Mouse (Mus musculus) lung, postnatal 14 days (tissue): ENCODE results near the gene Irak4.

Experiments used
- DNase-seq: peaks from one replicate; pipeline ENCODE4 v3.0.0; 2021

The Irak4 gene

DNA sequence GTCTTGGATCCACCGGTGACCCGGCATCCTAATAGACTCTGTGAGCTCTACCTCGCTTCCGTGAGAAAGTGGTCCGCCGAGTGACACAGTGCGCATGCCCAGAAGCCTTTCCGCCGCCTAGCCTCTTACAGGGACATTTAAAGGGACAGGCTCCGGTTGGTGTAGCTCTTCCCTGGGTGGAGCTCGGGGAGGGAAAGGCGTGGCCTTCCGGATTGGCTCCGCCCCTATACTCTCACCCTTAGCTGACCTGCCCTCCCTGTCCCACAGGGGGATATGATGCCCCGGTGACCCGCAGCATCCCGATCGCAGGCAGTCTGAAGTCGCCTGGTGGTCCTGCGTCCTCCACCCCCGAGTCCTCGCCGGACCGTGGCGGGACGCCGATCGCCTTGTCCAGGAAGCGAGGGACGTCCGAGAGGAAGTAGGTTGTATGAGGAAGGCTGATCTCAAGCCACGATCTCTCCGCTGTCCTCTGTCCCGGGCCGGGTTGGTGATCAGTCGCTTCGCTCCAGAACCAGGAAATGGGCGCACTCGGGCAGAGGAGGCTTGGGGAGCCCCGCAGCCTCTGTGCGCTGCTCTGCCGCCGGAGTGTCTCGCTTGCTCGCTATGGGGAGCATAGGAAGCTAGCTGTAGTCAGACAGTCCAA lies at the start of gene Irak4, which contains the start of gene Pus7l:
TSS of gene Irak4 (plus strand) at position 235 of the 643 bp plus-strand sequence.
TSS of gene Pus7l (minus strand) at position 139 of the 643 bp plus-strand sequence.
- peak; percentile 95 for DNase-seq

DNA sequence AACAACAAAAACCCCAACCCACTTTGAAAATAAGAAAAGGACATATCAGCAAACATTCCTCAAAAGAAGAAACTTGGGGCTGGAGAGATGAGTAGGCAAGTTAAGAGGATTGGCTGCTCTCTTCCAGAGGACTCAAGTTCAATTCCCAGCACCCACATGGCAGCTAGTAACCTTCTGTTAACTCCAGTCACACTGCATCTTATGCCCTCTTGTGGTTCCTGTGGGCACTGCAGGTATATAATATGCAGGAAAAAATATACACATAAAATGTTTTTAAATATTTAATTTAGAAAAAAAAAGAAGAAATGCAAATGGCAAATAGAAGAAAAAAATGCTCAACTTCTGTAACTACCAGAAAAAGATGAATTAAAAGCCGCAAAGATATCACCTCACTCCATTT lies 49.0 kb upstream of the Irak4 start:
- no peak for DNase-seq

DNA sequence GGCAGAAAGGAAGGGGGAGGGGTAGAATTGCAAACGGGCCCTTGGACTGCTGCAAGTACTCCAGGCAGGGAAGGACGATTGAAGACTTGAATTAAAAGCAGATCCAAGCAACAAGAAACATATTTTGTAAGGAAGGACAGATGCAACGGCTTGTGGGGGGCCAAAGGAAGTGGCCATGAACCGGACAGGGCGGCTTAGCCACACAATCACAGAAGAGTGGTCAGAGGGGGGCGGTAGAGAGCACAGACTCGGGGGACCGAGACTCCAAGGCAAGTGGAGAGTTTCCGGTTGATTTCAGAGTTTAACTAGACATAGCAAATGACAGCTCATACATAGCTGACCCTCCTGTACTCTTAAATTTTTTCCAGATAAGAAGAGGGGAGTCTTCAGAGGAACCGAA lies 47.5 kb upstream of the Irak4 start:
- no peak for DNase-seq

DNA sequence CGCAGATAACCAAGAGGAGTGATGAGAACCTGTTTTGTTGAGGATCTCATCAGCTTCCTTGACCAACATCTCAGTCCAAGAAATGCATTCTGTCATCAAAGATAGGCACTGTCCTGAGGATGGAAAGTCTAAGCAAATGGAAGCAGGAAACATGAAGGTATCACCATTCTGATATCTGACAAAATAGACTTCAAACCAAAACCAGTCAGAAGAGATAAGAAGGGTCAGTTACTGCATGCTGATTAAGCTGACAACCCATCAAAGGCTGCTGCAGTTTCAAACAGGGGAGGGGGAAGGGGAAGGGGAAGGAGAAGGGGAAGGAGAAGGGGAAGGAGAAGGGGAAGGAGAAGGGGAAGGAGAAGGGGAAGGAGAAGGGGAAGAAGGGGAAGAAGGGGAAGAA lies 44.2 kb upstream of the Irak4 start:
- no peak for DNase-seq

DNA sequence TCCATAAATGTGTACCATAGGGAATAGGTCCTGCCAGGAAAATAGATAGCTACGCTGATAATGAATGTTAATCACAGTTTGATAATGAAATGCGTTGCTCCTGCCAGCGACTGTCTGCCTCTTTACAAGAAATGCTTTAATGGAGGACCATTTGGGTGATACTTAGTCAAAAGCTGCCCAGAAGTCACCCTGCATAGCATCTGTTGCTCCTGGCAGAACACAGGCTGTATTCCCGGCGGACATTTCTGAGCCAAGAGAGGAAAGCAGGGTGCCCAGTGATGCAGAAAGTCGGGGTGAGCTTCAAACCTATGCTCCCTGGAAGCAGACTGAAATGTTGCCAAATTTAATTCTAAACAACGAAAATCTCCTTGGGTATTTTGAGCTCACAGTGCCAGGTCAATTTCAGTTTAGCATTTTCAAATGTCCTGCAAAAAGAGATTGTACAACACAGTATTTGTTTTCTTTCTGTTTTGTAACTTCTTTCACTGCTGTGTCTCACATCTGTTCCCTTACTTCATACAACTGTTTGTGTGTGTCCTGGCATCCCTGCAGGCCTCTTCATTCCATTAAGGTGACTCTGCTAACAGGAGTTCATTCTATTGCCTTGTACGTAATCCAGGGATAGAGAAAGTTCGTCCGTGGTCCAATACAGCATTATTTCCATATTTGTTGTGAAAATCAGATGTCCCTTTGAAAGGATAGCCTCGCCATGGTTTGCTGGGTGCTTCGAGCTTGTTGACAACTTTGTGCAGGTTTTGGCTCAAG lies 39.8 kb upstream of the Irak4 start:
- DNase-seq, result no peak

DNA sequence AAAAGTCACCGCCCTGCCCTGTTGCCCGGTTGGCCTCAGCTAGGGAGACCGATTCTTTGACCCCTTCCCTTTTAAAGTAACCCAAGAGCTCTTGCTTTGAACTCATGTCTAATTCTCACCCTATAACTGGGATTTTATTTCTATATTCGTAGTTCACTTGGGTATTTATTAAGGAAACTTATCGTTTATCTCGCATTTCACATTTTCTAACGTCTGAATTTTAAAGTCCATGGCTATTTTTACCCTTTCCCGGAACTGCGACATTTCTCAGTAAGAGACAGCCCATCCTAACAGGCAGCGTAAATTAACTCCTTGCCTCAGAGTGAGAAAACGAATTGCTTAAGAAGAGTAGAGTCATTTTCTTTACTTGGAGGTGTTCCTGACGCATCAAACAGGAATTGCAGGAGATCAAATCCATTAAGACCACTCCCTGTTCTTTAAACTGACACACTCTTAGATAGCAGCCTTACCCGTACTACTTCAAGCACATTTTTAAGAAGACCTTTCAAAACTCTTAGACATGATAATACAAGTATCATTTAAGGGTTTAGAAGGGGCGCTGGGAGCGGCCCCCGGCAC lies 25.4 kb upstream of the Irak4 start:
- no peak for DNase-seq

DNA sequence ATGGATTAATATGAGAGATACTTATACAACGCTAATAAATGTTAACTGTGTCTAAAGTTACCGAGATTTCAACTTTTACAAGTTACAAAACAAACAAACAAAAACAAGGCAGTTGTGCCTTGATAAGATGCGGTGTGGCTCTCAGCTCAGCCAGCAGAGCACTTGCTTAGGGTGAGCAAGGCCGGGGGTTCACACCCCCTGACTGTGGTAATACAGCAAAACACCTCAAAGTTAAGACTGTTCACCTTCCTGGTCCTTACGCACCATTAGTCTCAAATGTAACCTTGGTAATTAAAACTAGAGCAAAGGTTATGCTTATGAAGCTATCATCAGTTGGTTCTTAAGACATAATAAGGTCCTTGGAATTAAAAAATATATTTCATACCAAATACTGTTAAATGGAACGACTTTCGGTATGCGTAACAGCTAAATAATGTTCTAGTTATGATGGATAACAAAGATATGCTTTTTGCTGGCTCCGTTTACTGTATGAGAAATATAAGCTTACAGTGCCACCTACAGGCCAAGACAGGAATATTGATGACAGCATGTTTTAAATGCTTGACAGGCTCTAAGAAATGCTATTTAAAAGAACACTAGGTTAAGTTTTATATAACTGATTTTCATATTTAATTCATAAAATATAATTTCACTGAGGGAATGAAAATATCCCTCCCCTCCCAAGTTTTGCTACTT lies 23.1 kb upstream of the Irak4 start:
- peak; percentile 49 for DNase-seq

DNA sequence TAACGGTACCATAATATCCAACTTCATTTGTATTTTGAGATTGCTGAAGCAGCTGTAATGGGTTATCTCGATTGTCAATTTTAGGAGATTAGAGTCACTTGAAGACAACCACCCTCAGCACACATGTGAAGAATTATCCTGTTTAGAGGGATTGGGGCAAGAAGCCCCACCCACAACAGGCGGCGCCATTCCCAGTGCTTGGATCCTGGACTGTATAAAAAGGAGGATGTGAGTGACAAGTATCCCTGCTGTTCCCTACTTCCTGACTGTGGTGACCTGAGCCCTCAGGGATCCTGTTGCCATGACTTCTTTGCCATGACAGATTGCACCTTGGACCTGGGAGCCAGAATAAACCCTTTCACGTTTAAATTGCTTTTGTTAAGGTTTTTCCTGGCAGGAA lies 22.5 kb upstream of the Irak4 start:
- no peak for DNase-seq

DNA sequence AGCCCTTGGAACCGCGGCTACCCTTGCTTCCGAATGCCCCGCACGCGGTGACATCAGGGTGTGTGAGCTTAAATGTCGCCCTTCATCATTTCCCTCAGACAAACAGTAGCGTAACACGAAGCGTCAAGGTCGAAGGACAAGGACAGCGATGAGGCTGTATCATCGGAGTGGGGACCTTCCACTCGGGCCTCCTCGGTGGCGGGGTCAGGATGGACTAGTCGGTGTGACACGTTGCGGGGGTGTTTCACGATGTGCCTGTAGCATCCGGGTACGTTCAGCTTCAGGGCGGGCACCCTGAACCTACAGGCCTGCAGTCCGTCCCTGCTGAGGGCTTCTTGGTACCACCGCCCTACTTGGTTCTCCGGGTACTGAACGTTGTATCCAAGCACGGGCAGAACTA lies 20.2 kb upstream of the Irak4 start:
- no peak for DNase-seq

DNA sequence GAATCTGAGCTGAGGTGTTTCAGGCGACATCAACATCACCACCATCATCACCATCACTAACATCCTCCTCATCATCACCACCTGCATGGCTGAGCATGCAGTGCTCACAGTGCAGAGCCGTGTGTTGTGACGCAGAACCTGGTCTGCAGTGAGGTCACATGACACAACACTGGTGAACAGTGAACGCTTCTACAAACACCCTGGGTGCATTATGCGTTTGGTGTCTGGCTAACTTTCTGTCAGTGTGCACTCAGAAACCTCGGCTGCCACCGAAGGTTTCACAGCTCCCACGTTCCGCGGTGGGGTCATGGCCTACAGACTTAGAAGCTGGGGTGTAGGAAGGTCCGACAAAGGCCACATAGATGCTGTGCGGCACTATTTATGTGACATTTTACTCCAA lies 18.5 kb upstream of the Irak4 start:
- DNase-seq, result no peak

DNA sequence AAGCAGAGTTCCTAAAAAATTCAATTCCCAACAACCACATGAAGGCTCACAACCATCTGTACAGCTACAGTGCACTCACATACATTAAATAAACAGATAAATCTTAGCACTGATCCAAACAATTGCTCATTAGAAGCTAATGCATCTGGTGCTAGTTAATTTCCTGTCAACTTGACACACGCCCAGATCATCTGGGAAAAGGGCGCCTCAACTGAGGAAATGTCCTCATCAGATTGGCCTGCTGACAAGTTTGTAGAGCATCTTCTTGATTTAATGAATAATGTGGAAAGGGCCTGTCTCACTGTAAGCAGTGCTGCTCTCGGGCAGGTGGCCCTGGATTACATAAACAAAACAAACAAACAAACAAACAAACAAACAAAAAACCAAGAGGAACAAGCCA lies 12.9 kb upstream of the Irak4 start:
- peak; percentile 17 for DNase-seq

DNA sequence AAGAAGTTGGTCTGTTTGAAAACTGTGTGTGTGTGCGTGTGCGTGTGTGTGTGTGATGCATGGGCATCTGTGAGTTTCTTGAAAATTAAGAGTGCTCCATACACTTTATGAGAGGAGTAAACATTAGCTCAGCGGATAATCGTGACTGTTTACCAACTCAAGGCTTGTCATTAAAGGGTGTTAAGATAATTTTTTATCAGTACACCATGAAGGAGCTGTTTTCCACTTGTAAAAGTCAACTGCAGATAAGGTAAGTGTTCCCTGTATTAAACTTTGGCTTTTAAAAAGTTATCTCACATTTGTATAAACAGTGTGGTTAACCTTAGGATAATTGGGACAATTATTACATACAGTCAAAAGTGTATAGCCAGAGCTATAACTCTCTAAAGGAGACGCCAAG lies 11.1 kb upstream of the Irak4 start:
- no peak for DNase-seq

DNA sequence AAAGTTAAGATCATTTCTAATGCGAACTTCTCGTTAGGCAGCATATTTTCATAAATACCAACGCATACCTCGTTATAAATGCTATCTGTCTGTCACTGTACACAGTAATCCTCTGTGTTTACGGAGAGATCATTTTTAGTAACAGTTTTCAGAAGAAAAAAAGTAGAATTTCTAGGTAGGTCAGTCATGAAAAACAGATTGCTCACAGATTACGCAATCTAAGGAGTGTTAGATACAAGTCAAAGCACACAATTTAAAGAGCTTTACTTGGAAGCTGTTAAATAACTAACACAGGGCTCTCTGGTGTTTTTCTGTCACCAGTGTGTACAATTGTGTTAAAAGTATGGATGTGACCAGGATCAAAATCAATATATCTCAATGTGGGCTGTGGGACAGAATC lies 10.5 kb upstream of the Irak4 start:
- DNase-seq, result no peak

DNA sequence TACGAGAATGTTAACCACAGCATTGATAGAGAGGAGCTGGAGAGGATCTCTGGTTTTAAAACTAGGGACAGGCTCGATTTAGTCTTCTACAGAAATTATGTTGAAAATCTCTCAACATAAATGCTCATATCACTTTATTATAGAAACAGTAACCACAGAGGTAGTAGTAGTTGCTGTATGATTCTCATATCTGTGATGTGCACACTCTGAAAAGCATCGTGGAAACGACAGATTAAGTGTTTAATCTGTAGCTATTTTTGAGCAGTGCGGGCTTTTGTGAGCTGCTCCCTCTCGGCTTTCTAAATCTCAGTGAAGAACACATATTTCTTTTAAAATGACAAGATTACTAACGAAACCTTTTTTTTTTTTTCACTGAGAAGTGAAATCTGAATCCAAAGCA lies 7.9 kb upstream of the Irak4 start:
- no peak for DNase-seq

DNA sequence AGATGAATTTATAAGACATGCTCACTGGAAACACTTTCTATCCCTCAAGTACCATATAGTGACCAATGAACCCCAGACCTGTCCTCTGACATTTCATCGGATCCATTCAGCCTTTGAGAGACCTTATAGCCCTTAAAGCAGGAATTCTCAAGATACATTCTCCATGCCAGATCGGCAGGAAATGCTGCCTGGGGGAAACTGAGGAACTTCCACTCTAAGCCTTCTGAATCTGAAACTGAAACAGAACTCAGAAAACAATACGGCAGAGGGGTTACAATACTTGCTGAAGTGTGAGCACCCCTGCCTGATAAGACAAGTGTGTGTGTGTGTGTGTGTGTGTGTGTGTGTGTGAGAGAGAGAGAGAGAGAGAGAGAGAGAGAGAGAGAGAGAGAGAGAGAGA lies 4.1 kb upstream of the Irak4 start:
- DNase-seq, result no peak

DNA sequence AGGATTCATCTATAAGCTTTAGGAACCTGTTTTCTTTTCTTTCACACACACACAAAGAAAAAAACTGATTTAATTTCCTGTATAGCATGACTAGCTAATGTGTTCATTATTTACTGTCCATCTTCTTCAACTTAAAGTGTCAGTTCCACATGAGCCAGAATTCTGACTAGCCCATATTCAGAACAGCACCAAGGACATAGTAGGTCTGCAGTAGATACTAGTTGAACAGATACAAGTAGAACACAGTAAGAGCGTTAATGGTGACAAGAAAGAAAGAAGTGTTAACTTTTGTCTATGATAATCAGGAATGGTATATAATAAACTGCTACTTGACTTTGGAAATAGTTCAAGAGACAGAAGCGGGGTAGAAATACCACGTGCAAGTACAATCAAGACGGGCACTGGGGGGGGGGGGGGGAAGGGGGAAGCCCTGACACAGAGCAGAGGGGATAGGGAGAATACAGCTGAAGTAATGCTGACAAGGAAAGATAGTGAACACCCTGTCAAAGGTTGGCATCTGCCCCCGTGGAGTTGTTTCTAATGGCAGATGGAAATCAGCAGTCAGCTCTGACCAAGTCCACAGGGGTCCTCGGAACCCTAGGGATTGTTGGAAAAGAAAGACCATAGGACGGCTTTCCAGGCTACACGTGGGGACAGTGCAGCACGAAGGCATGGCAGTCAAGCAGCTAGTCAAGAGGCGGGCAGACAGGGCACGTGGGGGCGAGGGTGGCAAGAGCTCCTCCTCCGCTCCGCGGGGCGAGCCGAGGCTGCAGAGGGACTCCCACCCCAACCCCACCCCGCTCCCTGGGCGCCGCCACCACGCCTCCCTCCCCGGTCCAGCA lies 655 bp upstream of the Irak4 start:
- DNase-seq, result no peak

DNA sequence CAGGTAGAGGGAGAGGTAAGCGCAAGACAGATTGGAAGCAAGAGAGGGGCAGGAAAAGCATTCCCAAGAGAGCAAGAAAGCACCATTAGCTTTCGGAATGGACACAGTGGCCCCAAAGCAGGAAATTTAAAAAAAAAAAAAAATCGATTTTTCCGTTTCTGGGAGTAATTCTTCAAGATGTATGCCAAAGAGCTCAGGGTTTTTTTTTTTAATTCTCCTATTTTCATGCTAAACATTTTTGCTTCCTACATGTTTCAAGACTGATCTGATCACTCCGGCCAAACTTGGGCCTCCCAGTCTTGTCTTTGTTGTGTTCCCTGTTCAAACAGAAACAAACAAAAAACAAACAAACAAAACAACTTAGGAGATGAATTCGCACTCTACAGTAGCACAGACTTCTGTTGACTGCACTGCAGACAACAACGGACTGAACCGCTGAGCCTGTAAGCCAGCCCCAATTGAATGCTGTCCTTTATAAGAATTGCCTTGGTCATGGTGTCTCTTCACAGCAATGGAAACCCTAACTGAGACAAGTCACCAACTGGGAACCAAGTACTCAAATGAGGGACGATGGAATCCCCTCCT lies 701 bp downstream of the Irak4 start:
- DNase-seq, result no peak

DNA sequence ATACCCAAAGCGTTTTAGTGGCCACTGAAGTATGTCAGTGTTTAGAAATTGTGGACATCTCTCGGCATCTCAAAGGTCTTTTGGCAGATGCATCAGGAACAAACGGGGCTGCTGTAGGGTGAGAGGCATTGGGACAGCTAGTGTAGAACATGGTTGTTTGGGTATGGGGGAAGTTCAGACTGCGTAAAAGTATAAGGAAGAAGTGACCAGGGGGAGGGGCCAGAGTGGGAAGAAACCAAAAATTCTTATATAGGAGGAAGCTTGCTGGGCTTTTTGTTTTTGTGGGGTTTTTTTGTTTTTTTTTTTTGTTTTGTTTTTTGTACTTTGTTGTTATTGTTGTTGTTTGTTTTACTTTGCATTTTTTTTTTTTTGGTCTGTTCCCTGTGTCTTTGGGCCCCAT lies 1.4 kb downstream of the Irak4 start:
- no peak for DNase-seq

DNA sequence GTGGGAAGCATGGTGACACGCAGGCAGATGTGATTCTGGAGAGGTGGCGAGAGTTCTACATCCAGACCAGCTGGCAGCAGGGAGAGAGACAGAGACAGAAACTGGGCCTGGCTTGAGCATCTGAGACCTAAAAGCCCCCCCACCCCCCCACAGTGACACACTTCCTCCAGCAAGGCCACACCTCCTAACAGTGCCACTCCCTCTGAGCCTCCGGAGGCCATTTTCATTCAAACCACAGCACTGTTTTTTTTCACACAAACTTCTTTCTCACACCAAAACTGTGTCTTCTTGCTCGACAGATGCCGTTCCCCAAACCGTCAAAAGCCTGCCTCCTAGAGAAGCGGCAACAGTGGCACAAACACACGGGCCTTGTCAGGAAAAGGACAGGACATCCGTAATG lies 10.1 kb downstream of the Irak4 start:
- no peak for DNase-seq

DNA sequence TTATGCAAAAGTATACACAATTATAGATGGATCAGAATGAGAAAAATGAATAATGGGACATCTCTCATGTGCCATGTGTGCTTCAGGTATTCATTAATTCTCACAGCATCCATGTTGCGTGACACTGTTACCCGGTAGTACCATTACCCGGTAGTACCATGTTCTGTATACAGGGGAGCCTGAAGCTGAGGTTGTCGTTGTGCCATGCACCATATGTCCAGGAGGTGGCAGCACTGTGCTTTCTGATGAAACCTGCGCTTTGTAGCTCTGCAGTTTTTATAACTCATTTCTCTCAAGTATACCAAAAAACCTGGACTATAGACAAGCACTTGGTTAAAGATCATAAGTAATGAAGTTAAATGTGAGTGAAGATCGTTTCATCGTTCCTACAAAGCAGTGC lies 14.0 kb downstream of the Irak4 start:
- peak; percentile 90 for DNase-seq

DNA sequence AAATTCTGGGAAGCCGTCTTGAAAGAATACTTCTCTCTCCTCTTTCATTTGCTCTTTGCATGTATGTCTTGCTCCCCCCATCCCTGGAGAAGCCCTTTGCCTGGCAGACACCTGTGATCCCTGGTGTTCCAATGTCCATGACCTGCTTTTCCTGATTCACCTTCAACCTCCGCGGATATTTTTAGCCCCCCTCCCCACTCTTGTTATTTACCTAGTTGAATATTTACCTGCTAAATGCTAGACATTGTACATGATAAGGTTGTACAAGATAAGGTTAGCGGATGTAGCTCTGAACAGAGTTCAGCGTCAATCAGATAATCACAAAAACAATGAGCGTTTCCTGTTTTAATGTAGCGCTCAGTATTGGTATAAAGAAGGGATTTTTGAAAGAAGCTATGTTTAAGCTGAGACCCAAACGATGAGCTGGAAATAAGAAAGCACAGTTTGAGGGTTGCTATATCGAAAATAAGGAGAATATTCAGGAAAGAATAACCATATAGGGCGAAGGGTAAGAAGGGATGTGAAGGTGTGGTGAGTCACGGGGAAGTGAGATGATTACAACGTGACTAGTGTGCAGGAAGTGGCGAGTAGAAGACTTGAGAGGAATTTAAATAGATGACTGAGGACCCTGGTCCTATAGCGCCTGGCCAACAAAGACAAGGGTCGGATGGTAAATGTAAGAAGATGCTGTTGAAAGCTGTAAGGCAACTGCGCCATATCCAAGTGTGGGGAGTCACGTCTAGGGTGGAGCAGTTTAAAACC lies 15.6 kb downstream of the Irak4 start:
- no peak for DNase-seq

DNA sequence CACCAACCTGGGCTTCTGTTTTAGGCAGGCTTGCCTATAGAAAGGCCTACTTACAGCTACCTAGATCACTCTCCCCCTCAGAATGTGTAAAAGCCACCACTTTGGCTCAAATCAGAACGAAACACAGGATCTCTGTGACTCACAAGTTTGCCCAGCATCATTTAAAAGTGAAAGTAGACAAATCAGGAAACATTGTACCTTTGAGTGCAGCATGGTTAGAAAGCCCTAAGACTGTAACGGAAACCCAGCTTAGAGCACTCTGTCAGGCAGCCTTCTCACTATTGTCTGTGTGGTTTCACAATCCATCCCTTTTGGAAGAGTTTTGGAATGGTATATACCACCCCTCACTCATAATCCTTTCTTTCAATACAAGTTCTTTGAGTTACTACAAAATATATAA lies 21.5 kb downstream of the Irak4 start:
- no peak for DNase-seq
